Mouse (Mus musculus) embryo, embryonic 10.5 days (tissue): ENCODE data around the gene Ttc16.

Experiments used
- DNase-seq: peaks from one replicate; pipeline ENCODE4 v3.0.0-alpha.2; 2015; ENCODE audit warnings: low spot score

Gene Ttc16

DNA sequence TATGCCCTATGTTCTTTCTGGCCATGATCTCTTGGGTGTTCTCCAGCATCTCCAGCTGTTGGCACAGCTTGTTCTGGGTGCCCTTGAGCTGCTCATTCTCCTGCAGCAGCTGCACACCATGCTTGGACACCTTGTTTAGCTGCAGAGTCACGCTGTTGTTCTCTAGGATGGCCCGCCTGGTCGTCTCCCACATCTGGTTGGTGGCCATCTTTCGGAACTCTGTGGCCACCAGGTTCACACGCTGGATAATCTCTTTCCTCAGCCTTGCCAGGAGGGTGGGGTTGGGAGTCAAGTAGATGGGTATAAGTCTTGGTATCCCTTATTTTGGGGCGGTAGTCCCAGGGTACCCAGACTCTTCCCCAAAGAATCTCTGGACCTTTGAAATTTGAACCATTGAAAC is 4.3 kb upstream of the Ttc16 start:
- DNase-seq: no peak

- DNase-seq: peak; percentile 77
Observed at GRCm38 (mm10) chr2:32779131-32779530, 3.7 kb upstream of the Ttc16 start.

DNA sequence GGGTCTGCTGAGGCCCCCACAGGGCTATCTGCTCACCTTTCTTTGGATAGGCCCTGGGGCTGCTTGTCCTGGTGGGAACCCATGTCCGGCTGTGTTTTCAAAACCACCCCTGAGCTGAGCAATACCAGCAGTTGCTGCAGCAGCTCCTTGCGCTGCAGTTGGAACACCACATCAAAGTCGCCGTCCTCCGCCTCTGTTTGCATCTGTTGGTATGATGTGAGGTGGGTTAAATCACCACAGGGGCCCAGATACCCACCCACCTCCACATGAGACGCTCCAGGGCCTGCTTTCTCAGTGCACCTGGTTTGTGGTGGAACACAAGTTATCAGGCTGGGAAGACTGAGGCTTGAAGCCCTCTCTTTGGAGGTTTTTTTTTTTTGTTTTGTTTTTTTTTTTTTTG is 2.6 kb upstream of the Ttc16 start:
- no peak for DNase-seq

DNA sequence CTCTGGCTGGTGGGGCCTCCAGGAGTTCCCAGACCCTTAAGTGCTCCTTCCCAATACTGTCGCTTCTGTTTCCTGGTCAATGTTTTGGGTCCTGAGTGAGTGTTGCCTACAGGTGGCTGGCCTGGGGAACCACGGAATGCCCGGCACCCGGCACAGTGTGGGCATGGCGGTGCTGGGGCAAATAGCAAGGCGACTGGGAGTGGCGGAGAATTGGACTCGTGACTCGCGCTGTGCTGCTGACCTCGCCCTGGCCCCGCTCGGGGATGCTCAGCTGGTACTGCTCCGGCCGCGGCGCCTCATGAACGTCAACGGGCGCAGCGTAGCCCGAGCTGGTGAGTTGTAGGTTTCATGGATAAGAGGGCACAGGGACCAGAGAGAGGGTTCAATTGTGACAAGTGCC is 759 bp upstream of the Ttc16 start:
- no peak for DNase-seq

DNA sequence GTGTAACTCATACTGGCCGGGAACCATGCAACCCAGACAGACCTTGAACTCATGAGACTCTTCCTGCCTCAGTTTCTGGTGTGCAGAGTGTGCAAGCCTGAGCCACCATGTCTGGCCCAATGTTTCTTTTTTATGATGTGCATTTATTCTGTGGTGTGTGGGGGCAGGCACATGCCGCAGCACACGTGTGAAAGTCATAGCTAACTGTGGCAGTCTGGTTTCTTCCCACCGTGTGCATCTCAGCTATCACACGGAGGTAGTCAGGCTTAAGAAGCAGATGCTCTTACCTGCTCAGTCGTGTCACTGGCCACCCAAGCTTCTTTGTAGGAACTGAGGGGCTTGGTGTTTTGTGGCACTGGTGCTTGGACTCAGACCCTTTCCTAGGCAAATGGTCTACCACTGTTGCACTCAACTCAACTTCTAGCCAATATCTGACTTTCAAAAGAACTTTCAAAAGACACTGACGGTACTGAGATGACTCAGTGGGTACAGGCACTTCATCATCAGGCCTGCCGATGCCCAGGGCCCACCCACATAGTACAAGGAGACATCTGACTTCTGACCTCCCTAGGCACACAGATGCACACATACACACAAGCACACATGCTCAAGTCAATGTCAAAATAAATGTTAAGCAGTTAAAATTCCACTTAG is 2.7 kb downstream of the Ttc16 start:
- no peak for DNase-seq

GRCm38 (mm10) chr2:32771886-32772285 is 3.5 kb downstream of the Ttc16 start:
- peak; percentile 26 for DNase-seq

DNA sequence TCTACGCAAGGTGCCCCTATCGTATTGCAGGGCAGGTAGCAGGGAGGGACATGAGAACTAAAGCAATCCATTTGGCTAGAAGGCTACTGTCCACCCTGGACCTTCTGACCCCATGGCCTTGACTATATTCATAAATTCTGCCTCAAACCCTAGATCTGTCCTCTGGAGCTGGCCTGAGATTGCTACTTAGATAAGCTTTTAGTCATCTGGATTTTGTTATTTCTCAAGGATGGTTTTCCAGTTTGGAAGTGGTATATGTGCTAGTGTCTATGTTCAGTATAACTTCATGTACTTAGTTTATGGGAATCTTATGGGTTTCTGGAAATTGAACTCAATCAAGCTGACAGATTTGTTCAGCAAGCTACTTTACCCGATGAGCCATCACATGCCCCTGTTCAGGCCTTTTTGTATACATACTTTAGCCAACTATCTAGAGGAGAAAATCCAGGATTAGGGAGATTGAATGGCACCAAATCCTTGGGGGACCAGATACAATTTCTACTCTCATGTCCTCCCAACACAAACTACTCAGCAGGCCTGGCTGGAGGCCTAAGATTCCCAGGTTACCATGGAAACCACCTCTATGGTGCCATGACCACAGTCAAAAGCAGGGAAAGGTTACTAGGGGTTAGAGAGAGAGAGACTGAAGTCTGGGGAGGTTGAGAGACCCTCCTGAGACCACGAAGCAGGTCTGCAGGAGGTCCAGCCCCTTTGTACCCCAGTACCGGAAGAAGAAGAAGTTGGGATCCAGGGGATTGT is 5.9 kb downstream of the Ttc16 start:
- DNase-seq: peak; percentile 36

- DNase-seq: no peak
Observed at GRCm38 (mm10) chr2:32768661-32769285, 6.7 kb downstream of the Ttc16 start.

DNA sequence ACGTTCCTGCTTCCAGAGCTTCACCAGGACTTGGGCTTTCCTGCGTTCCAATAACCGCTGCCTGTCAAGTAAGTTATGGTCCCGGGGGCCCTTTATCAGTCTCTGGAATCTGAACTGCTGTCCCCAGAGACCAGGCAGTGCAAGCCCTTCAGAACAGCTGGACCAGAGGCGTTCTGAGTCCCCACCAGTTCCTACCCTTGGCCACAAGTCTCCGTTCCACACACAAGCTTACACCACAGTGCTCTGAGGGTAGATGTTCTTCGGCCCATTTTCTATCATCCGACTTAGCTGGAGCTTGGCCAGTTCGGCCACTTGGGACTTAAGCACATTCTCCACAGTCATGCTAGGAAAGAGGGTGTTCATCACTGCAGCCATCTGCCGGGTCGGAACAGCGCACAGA is 8.2 kb downstream of the Ttc16 start:
- no peak for DNase-seq

DNA sequence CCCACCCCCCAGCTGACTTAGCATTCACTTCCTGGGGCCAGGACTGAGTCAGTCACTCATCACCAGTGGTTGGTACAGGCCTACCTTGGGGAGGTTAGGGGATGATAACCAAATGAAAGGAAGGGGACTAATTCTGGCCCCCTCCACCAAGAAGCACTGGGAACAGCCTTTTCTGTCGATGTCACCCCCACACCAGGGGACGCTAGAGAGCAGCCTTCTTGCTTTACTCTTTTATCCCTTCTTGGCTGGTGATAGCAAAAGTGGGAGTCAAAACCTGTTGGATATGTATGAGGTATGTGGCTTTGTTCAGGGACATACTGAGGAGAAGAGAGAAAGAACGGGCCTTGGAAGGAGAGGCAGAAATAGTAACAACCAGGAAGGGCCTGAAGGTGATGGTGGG is 12.1 kb downstream of the Ttc16 start:
- no peak for DNase-seq

DNA sequence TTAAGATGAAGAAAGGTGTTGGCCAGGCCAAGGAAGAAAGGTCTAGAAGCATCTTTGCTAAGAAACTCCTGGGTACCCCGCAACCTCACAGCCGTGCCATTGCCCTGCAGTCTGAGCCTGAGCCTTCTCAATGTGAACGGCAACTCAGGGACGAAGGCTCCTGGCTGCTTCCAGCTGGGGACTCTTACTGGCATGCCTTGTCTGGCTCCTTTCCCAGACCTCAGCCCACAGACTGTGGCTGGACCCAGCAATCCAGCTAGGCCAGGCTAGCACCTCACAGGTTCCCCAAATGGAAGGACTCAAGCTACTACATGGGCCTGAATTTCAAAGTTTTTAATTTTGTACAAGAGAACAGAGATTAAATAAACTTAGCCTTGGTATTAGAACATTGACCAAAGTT is 13.6 kb downstream of the Ttc16 start:
- DNase-seq: no peak

GRCm38 (mm10) chr2:32761361-32761760 is 14.1 kb downstream of the Ttc16 start:
- no peak for DNase-seq

GRCm38 (mm10) chr2:32759001-32759400 is 16.4 kb downstream of the Ttc16 start:
- no peak for DNase-seq

- DNase-seq: no peak
Observed at GRCm38 (mm10) chr2:32758503-32758902, 16.9 kb downstream of the Ttc16 start.

DNA sequence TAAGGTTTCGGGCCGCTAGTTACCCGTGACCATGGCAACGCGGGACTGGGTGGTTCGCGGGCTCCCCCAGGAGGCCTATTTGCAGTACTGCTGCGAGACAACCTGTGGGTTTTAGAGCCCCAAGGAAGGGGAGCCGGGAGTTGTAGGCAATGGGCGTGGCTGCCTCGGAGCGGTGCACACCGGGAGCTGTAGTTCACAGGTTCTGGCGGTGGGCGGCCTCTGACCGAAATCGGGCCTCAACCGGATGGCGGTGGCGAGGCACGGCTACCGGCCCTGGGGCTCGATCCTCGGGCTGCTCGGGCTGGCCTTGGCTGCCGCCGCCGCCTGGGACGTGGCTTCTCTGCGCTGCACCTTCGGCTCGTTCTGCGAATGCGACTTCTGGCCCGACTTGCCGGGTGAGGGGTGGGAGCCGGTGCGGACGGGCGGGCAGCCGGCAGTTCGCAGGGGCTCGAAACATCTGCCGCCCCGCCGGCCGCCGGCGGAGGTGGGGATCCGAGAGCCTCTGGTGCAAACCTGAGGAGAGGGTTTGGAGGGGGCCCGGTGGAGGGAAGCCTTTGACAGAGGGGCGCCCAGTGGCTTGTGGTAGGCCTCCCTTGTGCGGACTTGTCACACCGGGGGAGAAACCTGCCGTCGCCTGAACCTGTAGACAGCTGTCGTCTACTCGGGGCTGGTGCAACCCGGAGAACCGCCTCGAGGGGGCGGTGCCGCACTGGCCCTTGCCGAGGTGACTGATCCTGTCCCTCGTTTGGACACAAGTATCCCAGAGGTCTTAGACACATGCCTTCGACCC is 18.2 kb downstream of the Ttc16 start, which contains the start of gene Tor2a:
TSS of gene Tor2a (plus strand) at position 179 of the 790 bp plus-strand sequence.
- peak; percentile 99 for DNase-seq

- DNase-seq: no peak
Observed at GRCm38 (mm10) chr2:32756674-32757055, 18.8 kb downstream of the Ttc16 start.

GRCm38 (mm10) chr2:32752181-32752580 is 23.3 kb downstream of the Ttc16 start:
- peak; percentile 42 for DNase-seq

GRCm38 (mm10) chr2:32751665-32752033 is 23.8 kb downstream of the Ttc16 start:
- no peak for DNase-seq

GRCm38 (mm10) chr2:32750887-32751664 is 24.4 kb downstream of the Ttc16 start:
- peak; percentile 90 for DNase-seq

DNA sequence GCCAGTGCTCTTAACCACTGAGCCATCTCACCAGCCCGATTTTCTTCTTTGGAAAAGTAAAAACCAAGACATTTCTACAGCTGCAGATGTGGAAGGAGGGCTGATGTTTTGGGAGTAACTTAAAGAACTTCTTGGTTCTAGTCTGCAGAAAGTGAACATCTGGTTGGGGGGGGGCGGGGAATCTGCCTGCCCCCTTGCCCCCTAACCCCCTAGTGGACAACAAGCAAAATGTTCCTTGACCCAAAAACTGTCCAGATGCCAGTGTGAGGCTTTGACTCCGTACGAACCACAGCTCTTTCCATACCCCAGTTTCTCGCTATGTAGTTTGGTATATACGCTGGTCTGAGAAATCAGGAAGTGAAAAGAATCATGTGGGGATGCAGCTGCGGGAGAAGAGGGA is 25.2 kb downstream of the Ttc16 start:
- no peak for DNase-seq

DNA sequence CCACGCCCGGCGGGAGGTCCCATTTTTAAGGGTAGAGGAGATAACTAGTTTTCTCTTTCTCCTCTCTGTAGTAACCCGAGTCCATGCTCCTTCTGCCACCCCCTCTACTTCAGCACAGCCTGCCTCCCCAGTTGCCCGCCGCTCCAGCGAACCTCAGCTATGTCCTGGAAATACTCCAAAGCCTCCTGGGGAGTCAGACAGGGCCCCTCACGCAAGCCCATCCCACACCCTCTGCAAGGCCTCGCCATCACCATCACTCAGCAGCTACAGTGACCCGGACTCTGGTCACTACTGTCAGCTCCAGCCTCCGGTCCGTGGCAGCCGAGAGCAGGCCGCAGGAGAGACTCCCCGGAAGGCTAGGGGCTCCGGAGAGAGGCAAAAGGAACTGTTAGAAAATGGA is 26.4 kb downstream of the Ttc16 start:
- no peak for DNase-seq
